Mouse (Mus musculus) ES-Bruce4 (cell line): ENCODE data around the gene Chit1.

Source experiments
- CTCF ChIP-seq: IDR thresholded peaks from one replicate; pipeline ENCODE4 v1.8.1; 2011; ENCODE audit warnings: low read depth, low read length
- EP300 ChIP-seq: IDR thresholded peaks from 2 replicates; pipeline ENCODE4 v1.6.1; 2011; ENCODE audit warnings: low read depth, low read length; ENCODE audit not compliant: insufficient read depth
- POLR2A ChIP-seq: IDR thresholded peaks from one replicate; pipeline ENCODE4 v1.8.1; 2011; ENCODE audit warnings: low read length; ENCODE audit not compliant: insufficient read depth

DNA sequence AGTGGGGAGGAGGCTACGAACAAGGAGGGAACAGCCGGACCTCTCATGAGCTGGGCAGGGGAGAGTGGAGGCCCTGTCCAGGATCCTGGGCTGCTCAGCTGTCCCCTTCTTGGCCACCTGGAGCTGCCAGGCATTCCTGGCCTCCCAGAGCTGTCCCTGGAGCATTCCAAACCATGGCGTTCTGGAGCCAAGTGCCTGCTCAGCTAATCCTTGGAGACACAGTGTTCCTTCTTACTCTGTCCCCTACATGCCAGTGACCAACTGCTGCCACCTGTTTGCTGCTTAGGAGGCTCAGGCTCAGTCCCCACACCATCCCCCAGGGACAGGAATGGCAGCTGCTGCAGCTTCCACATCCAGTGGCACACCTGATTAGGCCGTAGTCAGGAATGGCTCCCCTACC is 84.9 kb downstream of the Chit1 start:
- TF ChIP-seq CTCF (no peak), POLR2A (no peak), EP300 (no peak)
